Mouse (Mus musculus) ovary, postnatal 10 days (tissue): ENCODE measurements around the gene Erbb2.

Experiments
- DNase-seq: peaks from one replicate; pipeline ENCODE4 v3.0.0; 2022; ENCODE audit warnings: low spot score

The Erbb2 gene

DNA sequence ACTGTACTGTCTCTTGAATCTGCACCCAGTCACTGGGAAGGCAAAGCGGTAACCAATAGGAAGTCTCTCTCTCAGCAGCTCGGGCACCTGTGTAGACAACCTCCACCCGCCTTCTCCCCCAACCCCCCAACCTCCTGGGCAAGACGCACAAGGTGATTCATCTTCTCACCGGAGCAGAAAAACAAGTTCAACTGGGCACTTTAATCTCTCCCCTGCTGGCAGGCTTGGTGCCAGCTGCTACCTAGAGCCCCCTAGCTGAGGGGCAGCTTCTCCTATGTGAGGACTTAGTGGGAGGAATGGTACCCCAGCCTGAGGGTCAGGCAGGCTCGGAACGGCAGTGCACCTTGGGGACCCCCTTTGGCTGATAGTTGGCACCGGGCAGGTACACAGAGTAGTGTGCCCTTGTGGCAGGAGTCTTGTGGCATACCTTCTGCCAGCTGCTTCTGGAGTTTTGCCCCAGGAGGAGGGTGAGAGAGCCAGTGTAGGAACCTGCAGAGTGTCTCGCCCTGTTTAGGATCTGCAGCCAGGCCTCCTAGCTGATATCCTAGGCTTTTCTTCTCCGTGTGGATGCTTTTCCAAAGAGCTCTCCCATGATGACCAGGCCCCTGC is 6.8 kb downstream of the Erbb2 start:
- no peak for DNase-seq

DNA sequence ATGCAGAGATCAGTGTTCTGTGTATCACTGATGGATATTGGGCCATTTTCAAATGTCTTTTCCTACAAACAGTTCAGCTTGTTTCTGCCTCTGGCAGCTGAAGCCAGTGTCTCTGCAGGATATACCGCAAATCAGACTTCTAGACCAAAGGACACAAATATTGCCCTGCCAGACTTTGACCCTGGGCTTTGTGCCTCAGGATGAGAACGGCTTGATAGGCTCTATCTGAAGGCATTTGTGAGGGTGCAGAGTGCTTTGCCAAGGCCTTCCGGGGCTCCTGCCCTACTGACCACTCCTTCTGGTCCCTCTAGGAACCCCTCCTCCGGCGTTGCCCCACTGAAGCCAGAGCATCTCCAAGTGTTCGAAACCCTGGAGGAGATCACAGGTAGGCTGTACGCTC is 14.3 kb downstream of the Erbb2 start:
- DNase-seq = no peak

DNA sequence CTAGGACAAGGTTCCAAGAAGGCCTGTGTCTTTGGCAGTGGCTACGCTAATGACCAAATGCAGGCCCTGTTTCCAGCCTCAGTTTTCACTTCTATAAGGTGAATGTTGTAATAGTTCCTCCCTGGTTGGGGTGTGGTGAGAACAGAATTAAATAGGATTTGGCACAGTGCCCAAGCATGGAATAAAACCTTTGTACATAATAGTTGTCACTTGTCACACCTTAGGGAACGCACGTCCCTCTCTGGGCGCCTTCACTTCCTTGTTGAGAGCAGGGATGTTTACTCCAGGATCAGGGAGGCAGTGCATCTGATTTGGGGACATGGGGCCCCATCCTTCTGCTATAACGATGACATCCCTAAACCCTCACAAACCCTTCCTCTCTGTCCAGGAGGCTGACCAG is 16.2 kb downstream of the Erbb2 start:
- no peak for DNase-seq

DNA sequence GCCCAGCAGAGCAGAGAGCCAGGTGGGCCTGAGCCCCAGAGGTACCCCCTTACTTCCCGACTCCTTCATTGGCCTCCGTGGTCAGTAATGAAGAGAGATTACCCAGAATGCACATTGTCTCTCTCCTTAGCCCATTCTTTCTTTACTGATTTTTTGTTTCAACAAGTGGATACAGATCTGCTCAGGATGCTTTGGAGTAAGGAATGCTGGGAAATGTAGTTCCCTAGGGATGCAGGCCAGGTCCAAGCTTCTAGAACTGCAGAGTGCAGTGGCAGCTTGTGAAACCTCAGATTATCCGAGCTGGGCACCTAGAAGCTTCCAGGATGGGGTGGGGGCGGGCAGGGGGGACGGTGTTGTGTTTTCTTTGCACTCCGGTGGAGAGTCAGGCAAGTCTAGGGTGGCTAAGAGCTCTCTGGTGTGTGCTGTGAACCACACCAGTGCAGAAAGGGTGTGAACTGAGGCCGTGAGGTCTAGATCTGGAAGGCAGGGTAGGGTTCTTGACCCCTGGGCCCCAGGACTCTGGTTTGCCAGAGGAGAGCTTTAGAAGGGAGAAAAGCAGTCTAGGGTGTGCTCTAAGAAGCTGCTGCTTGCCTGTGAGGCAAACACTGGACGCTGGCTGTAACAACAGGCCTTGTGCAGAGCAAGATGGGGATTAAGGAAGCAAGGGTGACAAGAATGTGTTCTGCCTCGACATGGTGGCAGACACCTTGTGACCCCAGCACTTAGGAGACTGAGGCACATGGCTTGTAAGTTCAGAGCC is 19.7 kb downstream of the Erbb2 start:
- DNase-seq = no peak

DNA sequence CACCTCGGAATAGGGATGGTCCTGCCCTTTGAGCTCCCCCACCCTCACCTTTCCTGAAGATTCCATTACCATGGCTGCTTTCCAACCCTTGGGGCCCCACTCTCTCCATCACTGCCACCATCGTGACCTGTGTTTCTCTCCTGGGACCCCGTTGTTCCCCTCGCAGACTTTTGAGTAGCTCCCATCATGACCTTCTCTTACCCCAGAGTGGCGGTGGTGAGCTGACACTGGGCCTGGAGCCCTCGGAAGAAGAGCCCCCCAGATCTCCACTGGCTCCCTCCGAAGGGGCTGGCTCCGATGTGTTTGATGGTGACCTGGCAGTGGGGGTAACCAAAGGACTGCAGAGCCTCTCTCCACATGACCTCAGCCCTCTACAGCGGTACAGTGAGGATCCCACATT is 23.5 kb downstream of the Erbb2 start:
- no peak for DNase-seq

DNA sequence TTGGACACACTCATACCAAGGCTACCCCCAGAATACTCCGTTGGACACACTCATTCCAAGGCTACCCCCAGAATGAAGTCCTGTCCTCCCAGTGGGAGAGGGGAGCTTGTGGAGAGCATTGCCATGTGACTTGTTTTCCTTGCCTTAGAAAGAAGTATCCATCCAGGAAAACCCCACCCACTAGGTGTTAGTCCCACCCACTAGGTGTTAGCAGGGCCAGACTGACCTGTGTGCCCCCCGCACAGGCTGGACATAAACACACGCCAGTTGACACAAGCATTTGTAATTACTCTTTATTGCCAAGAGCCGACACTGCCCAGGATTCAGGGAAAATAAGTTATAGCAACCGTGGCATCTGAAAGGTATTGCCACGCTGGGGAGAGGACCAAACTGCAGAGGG is 25.2 kb downstream of the Erbb2 start:
- DNase-seq = no peak

DNA sequence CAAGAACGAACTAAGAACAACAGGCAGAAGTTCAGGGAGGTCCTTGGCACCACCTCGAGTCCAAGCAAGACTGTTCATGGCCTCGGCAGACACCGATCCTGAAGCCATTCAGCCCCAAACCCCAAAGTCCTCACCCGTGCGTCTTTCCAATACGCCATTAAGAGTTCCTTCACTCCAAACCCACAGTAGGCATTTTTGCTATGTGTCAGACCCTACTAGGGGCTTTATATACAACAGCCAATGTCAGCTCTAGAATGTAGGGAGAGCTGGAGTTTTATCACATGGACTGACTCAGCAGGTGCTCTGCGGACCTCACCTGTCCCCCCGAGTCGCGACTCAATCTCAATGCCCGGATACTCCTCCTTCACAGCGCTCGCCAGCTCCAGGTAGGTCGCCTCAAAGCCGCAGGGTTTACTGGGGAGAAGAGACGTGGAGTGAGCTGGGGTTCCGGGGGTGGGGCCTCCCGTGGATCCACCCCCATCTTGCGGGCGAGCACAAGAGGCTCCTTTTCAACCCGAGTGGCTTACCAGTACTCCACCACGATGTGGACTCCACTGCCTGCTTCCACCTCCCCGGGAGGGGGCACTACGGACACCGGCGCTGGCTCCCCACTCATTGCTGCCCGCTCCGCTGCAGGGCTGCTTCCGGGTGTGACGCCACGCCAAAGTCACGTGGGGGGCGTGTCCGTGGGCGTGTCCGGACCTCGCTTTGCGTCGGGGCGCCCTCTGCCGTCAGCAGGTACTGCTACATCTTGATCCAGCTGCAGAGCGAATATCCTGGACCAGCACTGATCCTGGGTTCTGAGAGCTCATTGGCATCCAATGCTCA is 26.3 kb downstream of the Erbb2 start, which contains the start of gene Mien1:
Gene Mien1 (minus strand): TSS at position 661 of the 828 bp plus-strand sequence.
- DNase-seq = peak; percentile 94

DNA sequence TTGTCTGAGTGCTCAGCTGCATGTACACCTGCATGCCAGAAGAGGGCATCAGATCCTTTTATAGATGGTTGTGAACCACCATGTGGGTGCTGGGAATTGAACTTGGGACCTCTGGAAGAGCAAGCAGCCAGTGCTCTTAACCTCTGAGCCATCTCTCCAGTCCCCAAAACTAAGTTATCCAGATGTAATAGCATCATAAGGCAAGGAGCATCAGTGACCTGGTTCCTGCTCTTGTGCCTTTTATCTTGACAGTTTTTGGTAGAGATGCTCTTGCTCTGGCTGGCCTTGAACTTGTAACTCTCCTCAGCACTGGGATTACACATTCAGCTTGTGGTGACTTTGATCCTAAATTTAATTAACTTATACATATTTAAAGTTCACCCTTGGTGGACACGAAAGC is 31.4 kb downstream of the Erbb2 start:
- no peak for DNase-seq

DNA sequence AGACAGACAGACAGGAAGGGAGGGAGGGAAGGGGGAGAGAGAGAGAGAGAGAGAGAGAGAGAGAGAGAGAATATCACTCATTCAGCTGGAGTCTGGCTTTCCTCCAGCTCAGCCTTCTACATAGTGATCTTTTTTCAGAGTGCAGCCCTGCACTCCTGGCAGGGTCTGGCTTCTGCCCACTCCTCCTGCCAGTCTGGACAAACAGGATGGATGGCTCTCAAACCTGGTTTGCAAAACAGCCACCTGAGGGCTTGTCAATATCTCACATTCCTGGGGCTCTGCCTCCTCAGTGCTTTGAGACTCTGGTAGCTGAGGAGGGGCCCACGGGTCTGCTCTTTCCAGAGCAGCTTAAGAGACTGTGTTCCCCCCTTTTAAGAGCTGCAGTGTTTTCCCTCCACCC is 33.0 kb downstream of the Erbb2 start:
- no peak for DNase-seq

DNA sequence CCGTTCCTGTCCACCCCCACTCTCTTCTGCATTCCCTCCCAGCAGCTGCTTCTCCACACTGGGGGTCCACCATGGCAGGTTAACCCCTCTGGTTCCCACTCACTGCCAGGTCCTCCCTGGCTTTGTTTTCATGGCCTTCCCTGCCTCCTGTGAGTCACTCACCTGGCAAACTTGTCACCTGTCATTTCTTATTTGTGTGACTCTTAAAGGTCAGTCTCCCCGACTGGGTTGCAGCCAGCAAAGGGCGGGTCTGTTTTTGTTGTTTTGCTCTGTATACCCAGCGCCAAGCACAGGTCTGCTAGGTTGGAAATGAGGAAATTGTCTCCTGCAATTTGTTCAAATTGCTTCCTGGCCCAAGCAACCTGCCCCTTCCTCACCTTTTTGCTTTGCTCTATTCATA is 33.4 kb downstream of the Erbb2 start:
- no peak for DNase-seq

DNA sequence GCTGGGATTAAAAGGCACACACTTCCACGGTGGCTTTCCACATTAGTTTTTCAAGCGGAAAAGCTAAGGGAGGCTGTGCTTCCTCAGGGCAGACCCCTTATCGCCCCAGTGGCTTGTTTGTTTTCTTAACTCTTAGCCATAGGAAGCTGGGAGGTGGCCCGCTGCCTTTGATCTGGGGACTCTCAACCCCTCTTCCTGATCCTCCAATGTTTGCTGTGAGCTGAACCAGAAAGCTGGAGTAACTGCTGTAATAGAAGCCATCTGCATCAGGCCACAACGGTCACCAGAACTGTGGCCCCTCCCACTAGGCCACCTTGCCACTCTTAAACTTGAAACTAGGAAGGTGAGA is 33.9 kb downstream of the Erbb2 start, which contains the start of gene Grb7:
Gene Grb7 (plus strand): TSS at position 182 of the 349 bp plus-strand sequence.
- no peak for DNase-seq

DNA sequence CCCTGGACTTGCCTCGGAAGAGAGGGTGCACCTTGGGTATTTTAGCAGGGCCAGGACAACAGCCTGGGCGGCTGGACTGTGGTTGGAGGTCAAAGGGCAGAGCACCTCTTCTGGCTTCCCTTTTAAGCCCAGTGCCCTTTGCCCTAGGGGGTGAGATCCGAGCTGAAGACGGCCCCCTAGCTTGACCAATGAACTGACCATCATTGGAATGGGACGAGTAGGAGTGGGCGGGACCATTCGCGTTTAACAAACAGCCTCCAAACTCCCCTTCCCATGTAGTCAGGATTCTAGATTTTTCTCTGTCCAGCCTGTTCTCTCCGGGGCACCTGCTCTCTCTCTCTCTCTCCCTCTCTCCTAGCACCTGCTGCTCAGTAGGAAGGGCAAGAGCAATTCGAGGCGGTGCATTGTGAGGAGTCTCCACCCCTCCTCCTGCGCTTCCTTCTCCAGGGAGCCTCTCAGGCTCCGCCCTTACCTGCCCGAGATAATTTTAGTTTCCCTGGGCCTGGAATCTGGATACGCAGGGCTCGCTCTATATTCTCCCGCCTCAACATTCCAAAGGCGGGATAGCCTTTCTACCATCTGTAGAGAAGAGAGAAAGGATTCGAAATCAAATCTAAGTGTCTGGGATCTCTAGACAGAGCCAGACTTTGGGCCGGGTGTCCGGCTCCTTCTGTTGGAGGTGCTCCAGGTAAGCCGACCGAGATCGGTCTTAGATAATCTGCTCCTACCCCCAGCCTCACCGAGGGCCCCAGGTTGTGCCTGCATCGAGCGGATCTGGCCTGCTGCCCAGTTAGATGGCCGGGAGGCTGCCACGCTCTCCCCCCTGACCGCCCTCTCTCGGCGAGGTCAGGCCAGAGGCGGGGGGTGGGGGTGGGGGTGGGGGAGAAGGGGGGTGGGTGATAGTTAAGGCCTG is 34.5 kb downstream of the Erbb2 start:
- DNase-seq = no peak

DNA sequence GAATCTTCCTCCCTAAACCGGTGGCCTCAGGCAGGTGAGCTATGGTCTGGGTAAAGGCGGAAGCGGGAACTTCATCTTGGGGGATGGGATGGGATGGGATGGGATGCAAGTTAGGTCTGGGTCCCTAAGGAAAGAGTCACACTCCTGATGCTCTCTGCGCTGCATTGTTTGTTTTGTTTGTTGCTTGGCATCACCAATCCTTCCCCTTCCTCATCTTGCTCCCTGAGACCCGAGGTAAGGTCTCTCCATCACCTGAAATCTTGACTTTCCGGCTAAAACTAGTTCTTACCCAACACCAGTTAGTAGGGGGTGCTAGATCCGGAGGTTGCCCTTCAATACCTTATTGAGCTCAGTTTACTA is 35.2 kb downstream of the Erbb2 start:
- DNase-seq = no peak

DNA sequence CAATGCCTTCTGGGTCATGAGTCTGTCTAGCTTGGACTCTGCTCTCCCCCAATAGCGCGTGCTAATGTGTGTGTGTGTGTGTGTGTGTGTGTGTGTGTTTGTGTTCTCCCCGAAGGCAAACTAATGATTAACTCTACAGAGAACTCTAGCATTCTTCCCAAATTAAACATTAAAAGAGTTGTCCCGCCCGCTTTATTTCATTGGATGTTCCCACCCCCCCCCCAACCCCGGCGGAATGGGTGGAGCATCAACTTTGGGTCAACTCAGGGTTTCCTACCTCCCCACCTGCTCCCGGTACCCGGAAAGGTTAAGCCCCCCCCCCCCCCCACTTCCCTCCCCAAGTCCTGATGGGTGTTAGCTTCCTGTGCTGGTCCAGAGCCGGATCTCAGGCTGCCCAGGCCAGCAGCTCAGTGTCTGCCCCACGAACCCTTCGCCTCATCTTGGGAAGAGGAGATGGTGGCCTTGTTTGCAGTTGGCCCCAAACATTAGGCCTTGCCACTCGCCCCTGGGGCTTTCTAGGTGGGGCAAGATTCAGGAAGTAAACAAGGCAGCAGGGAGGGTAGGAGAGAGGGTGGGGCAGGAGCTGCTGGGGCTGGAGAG is 36.0 kb downstream of the Erbb2 start:
- DNase-seq = no peak

DNA sequence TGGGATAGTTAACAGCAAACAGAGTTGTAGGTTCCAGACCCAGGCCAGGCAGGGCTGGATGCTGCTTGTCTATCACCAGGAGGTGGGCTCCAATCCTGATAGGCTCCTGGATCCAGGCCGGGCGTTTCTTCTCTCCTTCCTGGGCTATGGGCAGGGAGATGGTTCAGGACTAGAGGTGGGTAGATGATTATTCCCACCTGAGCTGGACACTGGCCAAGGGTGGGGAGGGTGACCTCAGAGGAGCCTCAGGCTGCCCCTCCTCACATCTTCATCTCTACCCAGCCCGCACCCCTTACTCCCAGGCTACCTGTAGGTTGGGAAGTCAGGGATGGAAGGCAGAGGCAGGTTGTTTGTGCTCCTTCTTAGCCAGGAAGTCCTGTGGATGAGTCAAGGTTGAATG is 37.1 kb downstream of the Erbb2 start:
- DNase-seq = no peak

DNA sequence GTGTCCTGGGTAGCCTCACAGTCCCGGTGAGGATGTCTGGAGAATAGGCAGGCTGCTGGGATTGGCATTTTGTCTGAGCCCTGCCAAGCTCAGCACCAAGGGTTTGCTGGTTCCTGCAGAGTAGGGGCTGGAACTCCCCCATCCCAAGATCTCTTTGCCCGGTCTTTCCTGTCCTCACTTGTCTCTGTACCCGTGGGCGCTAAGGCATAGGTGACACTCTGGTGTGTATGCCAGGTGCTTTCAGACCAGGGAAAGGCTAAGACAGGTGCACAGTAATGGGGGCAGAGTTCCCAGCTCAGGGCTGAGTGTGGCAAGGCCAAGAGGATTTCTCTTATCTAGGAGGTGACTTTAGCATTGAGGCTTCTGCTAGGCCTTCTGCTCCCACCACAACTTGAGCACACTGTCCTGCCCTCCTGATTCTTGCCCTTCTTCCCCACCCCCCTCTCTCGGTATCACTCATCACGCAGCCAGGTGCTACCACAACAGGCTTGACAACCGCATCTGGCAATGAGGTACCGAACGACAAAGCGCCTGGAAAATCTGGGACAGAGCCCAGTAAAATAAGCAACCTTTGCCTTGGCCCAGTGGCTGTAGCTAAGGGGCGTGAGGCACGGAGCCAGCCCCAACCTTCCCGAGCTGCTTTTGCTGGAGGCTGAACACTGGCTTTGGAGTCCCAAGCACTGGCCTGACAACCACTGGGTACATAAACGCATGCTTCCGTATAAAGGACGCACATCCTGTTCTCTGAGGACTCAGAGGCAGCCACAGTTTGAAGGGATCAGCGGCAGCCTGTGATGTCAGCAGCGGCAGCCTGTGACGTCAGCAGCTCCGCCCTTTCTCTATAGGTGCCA is 37.9 kb downstream of the Erbb2 start:
- no peak for DNase-seq

DNA sequence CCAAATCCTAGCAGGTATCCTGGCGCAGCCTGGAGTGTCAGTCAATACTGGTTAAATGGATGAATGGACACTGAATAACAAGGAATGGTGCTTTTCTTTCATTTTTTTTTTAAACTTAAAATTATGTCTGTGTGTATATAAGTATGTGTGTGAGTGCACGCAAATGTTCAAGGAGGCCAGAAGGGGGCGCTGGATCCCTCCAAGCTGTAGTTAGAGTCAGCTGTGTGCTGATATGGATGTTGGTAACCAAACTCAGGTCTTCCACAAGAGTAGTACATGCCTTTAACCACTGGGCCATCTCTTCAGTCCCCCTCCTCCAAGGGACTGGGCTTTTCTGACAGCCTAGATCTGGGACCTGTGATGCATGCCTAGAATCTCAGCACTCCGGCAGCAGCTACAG is 43.2 kb downstream of the Erbb2 start:
- no peak for DNase-seq

DNA sequence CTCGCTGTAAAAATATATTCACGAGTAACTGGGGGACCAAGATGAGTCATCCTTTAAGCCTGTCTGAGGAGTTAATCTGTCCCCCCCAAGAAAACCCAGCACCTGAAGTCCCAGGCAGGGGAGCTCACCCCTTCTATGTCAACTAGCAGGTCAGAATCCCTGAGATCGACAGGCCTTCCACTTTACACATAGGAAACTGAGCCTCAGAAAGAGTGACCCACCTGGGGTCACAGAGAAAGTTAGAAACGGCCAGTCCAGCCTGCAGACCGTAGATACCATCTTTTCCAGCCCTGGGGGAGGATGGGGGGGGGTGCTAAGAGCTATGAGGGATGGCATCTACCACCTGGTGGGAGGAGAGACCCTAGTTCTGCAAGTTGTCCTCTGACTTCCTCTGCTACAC is 44.3 kb downstream of the Erbb2 start:
- DNase-seq = no peak

DNA sequence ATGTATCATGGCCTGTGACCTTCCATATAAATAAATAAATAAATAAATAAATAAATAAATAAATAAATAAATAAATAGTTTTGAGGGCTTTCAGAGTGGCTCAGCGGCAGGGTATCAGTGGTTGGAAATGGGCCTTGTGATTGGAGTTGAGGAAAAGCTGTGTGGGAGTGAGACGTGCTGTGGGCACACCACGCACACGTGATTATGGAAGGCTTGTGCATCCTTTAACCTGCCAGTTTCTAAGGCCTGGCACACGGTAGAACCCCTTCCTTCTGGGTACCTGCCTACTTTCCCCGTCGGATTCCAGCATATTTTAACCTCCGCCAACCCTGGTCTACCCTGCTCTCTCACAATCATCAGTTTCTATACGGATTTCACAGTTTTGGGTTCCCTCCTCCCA is 44.7 kb downstream of the Erbb2 start:
- DNase-seq = no peak

DNA sequence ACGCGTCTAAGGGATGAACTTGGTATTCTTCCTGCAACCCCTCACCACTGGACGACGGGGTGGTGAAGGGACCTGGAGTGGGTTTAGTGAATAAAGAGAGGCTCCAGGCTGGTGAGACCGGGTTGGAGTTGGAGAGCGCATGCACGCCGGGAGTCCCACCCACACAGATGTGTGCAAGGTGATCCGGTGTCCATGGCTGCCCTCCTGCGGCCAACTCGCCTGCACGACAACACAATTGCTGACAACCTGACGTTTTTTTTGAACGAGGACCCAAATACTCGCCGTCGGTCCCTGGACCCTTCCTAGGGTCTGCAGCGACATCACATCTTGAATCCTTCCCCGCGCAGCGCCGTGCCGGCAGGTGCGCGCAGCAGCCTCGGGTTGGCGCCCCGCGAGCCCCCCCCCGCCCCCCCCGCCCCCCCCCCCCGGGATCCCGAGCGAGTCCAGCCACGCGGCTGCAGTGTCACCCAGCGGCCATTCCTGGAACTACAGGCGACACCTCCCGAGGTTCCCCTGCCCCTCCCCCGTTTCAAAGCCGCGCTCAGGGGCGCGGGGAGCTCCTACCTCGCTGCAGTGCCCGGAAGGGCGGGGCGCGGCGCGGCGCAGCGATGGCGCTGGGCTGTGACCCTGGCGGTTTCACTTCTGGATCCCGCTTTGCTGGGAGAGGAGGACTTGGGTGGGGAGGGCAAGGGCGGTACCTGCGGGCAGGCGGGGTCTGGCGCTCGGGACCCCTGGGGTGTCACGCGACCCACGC is 45.3 kb downstream of the Erbb2 start:
- peak; percentile 89 for DNase-seq
